Mouse (Mus musculus) cerebellum, adult 11 months (tissue): ENCODE data around the gene Ddr1.

Experiments
- DNase-seq: peaks from one replicate; pipeline ENCODE4 v3.0.0; 2022

Ddr1 gene

GRCm38 (mm10) chr17:35689936-35690645 is 14.3 kb downstream of the Ddr1 start:
- DNase-seq, result no peak

- no peak for DNase-seq
Observed at GRCm38 (mm10) chr17:35688347-35689175, 15.9 kb downstream of the Ddr1 start.

GRCm38 (mm10) chr17:35685061-35685460 is 19.4 kb downstream of the Ddr1 start:
- DNase-seq, result no peak

- DNase-seq, result no peak
Observed at GRCm38 (mm10) chr17:35681986-35682385, 22.4 kb downstream of the Ddr1 start.

GRCm38 (mm10) chr17:35680591-35680990 is 23.8 kb downstream of the Ddr1 start:
- DNase-seq, result no peak

GRCm38 (mm10) chr17:35673416-35674035 is 30.9 kb downstream of the Ddr1 start, which contains the start of gene Gtf2h4:
Gene Gtf2h4 (minus strand): TSS chr17:35673739.
- peak; percentile 84 for DNase-seq

GRCm38 (mm10) chr17:35672527-35672926 is 31.9 kb downstream of the Ddr1 start:
- no peak for DNase-seq

- no peak for DNase-seq
Observed at GRCm38 (mm10) chr17:35671846-35672245, 32.6 kb downstream of the Ddr1 start.

- DNase-seq, result no peak
Observed at GRCm38 (mm10) chr17:35669731-35670130, 34.7 kb downstream of the Ddr1 start.

GRCm38 (mm10) chr17:35667334-35668065 is 36.9 kb downstream of the Ddr1 start, which contains the start of gene Vars2:
Gene Vars2 (minus strand): TSS chr17:35667592.
- DNase-seq, result peak; percentile 98

- no peak for DNase-seq
Observed at GRCm38 (mm10) chr17:35666851-35667256, 37.6 kb downstream of the Ddr1 start.

- DNase-seq, result no peak
Observed at GRCm38 (mm10) chr17:35665957-35666515, 38.4 kb downstream of the Ddr1 start.

- DNase-seq, result no peak
Observed at GRCm38 (mm10) chr17:35653086-35653485, 51.3 kb downstream of the Ddr1 start.

GRCm38 (mm10) chr17:35649429-35649828 is 55.0 kb downstream of the Ddr1 start:
- DNase-seq, result no peak

GRCm38 (mm10) chr17:35643609-35644236 is 60.7 kb downstream of the Ddr1 start, which contains the start of gene Mucl3:
Gene Mucl3 (minus strand): TSS chr17:35643695.
- no peak for DNase-seq

- DNase-seq, result no peak
Observed at GRCm38 (mm10) chr17:35639352-35639751, 65.1 kb downstream of the Ddr1 start.

- no peak for DNase-seq
Observed at GRCm38 (mm10) chr17:35638475-35639190, 65.8 kb downstream of the Ddr1 start.

GRCm38 (mm10) chr17:35636363-35636762 is 68.1 kb downstream of the Ddr1 start:
- peak; percentile 26 for DNase-seq

- DNase-seq, result peak; percentile 69
Observed at GRCm38 (mm10) chr17:35635699-35636111, 68.7 kb downstream of the Ddr1 start.

GRCm38 (mm10) chr17:35635202-35635601 is 69.2 kb downstream of the Ddr1 start:
- no peak for DNase-seq

GRCm38 (mm10) chr17:35633992-35634391 is 70.4 kb downstream of the Ddr1 start:
- no peak for DNase-seq
